Mouse (Mus musculus) forebrain, embryonic 16.5 days (tissue): ENCODE results near the gene 0610037L13Rik. TPM values are rescaled to one million over a fixed set of nuclear protein-coding genes. Genes with fewer than 3 reads are reported as not detected.

Source experiments
- ATAC-seq: fragments of 200-750 bp; cut with Nextera tagmentation; 2 replicates; pipeline ENCODE4 v1.8.0; 2017; ENCODE audit warnings: mild to moderate bottlenecking, moderate library complexity
- H3K27ac ChIP-seq: fragments of 300-500 bp; sonication (generic); 2 replicates; pipeline ENCODE4 v1.5.1; 2014; ENCODE audit warnings: low read length, control low read depth
- H3K27me3 ChIP-seq: fragments of 300-500 bp; sonication (generic); replicated peaks from 2 replicates; pipeline ENCODE4 v1.6.1; 2014; ENCODE audit warnings: low read length; ENCODE audit not compliant: control insufficient read depth, insufficient read depth
- H3K36me3 ChIP-seq: fragments of 300-500 bp; sonication (generic); 2 replicates; pipeline ENCODE4 v1.6.1; 2014; ENCODE audit not compliant: control insufficient read depth, insufficient read depth
- H3K4me1 ChIP-seq: fragments of 300-500 bp; sonication (generic); replicated peaks from 2 replicates; pipeline ENCODE4 v1.6.1; 2014; ENCODE audit warnings: low read length; ENCODE audit not compliant: control insufficient read depth, insufficient read depth
- H3K4me2 ChIP-seq: fragments of 300-500 bp; sonication (generic); 2 replicates; pipeline ENCODE4 v1.6.1; 2014; ENCODE audit warnings: mild to moderate bottlenecking, low read length, control low read depth
- H3K4me3 ChIP-seq: fragments of 300-500 bp; sonication (generic); replicated peaks from 2 replicates; pipeline ENCODE4 v1.5.1; 2014; ENCODE audit warnings: mild to moderate bottlenecking, low read length, control low read depth
- H3K9ac ChIP-seq: fragments of 300-500 bp; sonication (generic); replicated peaks from 2 replicates; pipeline ENCODE4 v1.6.1; 2014; ENCODE audit warnings: low read depth, low read length, control low read depth
- H3K9me3 ChIP-seq: fragments of 300-500 bp; sonication (generic); 2 replicates; pipeline ENCODE4 v1.6.1; 2016; ENCODE audit warnings: low read length; ENCODE audit not compliant: control insufficient read depth
- WGBS: fragments of 180-500 bp; shearing (Covaris S2); extraction: QIAGEN DNeasy Blood & Tissue Kit; methylation state at CpG from one replicate; pipeline ENCODE4 v1.1.7; 2014; 5-methylcytosine and 5-hydroxymethylcytosine counted together
- polyA plus RNA-seq: library from polyadenylated mRNA; unstranded; fragments of >200 nt; fragmentation: Nextera tagmentation; extraction: Ambion mirVana; gene quantifications from 2 replicates; pipeline ENCODE4 v1.2.1, GENCODE M21; 2015

Gene 0610037L13Rik
- polyA plus RNA-seq, 1 experiment from 2014 or later: 99.3 TPM

DNA sequence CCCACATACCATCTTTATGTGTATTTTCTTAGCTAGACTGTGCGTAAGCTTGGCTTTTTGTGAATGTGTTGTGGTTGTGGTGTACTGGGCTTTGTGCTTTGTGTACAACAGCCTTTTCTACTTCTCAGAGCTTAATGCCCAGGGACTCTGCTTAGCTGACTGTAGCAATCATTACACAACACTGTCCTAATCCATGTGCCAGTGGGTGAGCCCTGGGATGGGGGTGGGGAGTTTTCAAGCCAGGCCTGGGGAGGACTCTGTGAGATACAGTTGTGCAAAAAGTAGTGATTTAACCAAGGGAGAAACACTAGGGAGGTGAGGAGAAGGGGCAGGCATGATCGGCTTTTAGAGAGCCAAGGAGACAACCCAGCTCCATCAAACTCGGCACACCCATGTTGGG, 10.6 kb downstream of the 0610037L13Rik start:
- Histone ChIP-seq H3K9ac (no peak overlapping the region), H3K36me3 (peaks cover 12% of the 10 kb centered on the region; the same call in 1 of the 2 replicates), H3K27ac (no peak overlapping the region), H3K27me3 (no peaks in the 10 kb centered on the region), H3K9me3 (no peaks in the 10 kb centered on the region), H3K4me3 (no peak overlapping the region), H3K4me1 (no peaks in the 10 kb centered on the region), H3K4me2 (no peak overlapping the region)
- ATAC-seq: no peak
- WGBS: 94% methylated on average over 3 of the region's 3 CpGs

DNA sequence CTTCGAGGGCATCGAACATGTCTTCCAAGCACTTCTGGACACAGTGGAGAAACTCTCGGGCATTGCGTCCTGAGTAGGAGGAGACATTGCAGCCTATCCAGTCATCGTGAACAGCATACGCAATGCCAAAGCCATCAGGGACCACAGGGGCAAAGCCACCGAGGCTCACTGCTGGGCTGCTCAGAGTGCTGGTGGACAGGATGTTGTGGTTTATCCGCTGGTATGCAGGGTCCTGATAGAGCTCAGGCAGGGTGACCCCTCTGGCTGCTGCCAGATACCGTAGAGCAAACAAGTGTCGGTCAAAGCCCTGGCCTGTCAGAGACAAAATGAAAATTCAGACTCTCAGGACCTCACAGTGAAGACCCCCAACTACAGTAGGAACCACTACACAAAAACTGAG, 14.6 kb downstream of the 0610037L13Rik start:
- ATAC-seq: no peak
- Histone ChIP-seq H3K9me3 (no peaks in the 10 kb centered on the region), H3K4me3 (no peak overlapping the region), H3K4me2 (no peak overlapping the region), H3K27me3 (no peaks in the 10 kb centered on the region), H3K27ac (no peak overlapping the region), H3K4me1 (no peaks in the 10 kb centered on the region), H3K9ac (no peak overlapping the region), H3K36me3 (no peaks in the 10 kb centered on the region; the same call in 1 of the 2 replicates)
- WGBS: 97% methylated on average over 10 of the region's 10 CpGs

DNA sequence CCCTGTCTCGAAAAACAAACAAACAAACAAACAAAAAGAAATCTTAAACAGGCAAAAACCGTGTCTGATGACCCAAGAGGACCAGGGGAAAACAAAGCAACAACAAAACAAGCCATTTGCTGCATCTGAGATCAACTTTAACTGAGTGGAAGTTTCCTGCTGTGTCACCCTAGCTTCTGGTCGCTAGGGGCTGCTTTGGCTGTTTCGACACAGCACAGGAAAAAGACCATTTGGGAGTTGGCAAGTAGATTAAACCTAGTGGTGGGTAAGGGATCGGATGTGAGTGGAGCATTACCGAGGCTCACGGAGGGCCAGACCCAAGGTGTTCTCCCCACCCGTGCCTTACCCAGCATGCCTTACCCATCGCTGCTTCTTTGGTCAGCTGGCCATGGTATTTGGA, 16.9 kb downstream of the 0610037L13Rik start:
- no peak overlapping the region for H3K9ac ChIP-seq
- no peaks in the 10 kb centered on the region for H3K4me1 ChIP-seq
- 91% methylated on average over 9 of the region's 9 CpGs for WGBS
- no peak overlapping the region for H3K27ac ChIP-seq
- no peak overlapping the region for H3K4me3 ChIP-seq
- H3K4me2 ChIP-seq: no peak overlapping the region
- H3K36me3 ChIP-seq: no peaks in the 10 kb centered on the region; the same call in 1 of the 2 replicates
- no peak for ATAC-seq
- no peaks in the 10 kb centered on the region for H3K27me3 ChIP-seq
- no peaks in the 10 kb centered on the region for H3K9me3 ChIP-seq

DNA sequence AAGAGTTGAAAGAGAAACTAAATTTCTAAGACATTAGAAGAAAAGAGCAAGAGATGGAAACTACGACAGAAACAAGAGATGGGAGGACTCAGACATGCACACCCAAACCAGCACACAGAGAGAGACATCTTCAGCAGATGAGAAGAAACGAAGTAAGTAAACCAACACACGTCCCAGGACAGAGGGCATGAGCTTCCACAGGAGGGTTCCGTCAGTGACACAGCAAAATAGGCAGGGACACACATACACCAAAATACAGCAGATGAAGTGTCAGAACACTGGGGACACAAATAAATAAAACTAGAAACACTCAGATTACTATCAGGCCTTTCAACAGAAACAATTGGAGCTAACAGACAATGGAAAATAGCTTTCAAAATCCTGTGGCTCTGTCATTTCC, 20.4 kb downstream of the 0610037L13Rik start:
- Histone ChIP-seq H3K4me2 (no peak overlapping the region), H3K4me3 (no peak overlapping the region), H3K27me3 (no peaks in the 10 kb centered on the region), H3K4me1 (no peaks in the 10 kb centered on the region), H3K27ac (no peak overlapping the region), H3K9me3 (no peaks in the 10 kb centered on the region), H3K9ac (no peak overlapping the region), H3K36me3 (no peaks in the 10 kb centered on the region; the same call in 1 of the 2 replicates)
- 88% methylated on average over 4 of the region's 4 CpGs for WGBS
- ATAC-seq: no peak

DNA sequence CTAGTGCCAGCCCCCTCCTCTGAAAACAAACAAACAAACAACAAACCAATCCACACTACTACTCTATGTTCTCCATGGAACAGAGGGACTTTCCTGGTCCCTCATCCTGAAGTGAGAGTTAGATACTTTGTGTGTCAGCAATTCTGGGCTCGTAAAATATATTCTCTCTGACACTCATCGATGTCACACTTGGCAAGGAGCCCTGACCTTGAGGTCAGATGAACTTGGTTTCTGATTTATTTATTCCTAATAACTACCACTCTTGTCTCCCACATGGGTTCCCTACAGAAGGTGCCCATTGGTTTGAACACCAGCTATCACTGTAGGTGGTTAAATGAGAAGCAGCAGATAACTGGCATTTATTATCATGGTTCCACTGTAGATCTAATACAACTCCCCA, 30.7 kb downstream of the 0610037L13Rik start:
- no peaks in the 10 kb centered on the region for H3K36me3 ChIP-seq
- H3K9ac ChIP-seq: no peak overlapping the region
- no peaks in the 10 kb centered on the region for H3K27me3 ChIP-seq
- no peak overlapping the region for H3K4me2 ChIP-seq
- no peak for ATAC-seq
- H3K4me3 ChIP-seq: no peak overlapping the region
- H3K27ac ChIP-seq: no peak overlapping the region
- no peaks in the 10 kb centered on the region for H3K9me3 ChIP-seq
- H3K4me1 ChIP-seq: peaks cover 13% of the 10 kb centered on the region
- WGBS: 85% methylated on average over 2 of the region's 2 CpGs

DNA sequence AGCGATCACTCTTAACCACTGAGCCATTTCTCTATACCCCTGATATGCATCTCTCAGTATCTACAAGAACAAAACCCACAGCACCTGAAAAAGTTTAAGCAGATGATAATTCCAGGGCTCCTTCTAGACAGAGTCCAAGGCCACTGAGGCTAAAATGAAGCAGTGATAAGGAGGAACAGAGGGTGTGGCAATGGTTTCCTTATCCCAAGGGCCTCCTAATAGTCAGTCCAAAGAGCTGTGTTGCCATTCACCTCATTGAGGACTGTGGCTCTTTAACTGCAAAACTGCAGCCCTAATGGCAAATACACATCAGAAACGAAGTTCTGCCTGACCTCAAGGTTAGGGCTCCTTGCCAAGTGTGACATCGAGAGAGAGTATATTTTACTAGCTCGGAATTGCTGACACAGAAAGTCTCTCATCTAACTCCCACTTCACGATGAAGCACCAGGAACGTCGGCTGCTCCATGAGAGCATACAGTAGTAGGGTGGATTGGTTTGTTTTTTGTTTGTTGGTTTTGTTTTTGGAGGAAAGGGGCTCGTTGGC, 31.6 kb downstream of the 0610037L13Rik start:
- H3K36me3 ChIP-seq: no peaks in the 10 kb centered on the region
- H3K4me1 ChIP-seq: peaks cover 13% of the 10 kb centered on the region
- ATAC-seq: no peak
- no peak overlapping the region for H3K27ac ChIP-seq
- H3K9me3 ChIP-seq: no peaks in the 10 kb centered on the region
- WGBS: 83% methylated on average over 8 of the region's 8 CpGs
- H3K4me3 ChIP-seq: no peak overlapping the region
- no peaks in the 10 kb centered on the region for H3K27me3 ChIP-seq
- H3K4me2 ChIP-seq: no peak overlapping the region
- H3K9ac ChIP-seq: no peak overlapping the region

DNA sequence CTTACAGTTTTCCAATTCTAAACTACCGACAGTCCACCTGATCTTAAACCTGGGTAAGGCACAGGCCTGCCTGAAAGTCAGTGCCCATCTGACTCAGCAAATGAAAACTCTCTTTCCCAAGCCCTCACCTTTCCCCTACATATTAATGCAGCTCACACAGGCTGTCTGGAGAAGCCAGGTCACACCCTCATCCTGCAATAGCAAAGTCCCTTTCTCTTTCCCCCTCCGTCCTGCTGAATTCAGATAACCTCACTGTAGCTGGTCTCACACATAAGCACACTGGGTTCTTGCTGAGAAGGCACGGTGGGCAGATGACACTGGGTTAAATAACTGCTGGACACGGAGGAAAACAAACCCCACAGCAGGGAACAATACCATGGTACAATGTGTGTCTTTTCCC, 32.3 kb downstream of the 0610037L13Rik start:
- WGBS: 73% methylated on average over 4 of the region's 4 CpGs
- Histone ChIP-seq H3K4me1 (peaks cover 13% of the 10 kb centered on the region), H3K4me3 (no peak overlapping the region), H3K9me3 (no peaks in the 10 kb centered on the region), H3K27ac (no peak overlapping the region), H3K36me3 (no peaks in the 10 kb centered on the region), H3K4me2 (no peak overlapping the region), H3K9ac (no peak overlapping the region), H3K27me3 (no peaks in the 10 kb centered on the region)
- no peak for ATAC-seq

DNA sequence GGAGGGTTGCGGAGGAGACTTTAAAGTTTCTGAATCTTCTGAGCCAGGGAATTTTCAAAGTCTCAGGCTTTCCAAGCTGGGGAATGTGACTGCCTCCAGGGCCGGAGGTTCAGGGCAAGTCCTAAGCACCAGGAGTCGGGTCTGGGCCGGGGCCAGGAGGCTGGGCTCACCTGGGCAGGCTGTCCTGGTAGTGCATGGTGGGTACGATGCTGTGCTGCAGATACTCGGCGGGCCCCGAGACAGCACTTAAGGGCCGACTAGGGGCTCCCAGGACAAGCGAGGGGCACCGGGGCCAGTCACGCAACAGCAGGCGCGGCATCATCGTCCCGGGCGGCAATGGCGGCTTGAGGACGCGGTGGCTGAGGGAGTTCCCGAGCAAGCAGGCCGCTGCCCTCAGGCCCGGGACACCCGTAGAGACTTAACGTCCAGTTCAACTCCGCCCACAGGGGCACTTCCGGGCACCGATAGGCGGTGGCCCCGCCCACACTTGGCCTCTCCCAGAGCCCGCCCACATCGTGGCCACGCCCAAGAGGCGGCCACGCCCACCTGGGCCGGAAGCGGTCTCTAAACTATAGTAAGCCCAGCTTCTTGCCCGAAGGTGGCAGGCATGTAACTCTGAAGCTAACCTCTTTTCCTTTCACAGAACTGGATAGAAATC, 33.7 kb downstream of the 0610037L13Rik start, which contains the start of gene Cpt2:
Gene Cpt2 (minus strand): TSS at position 466 of the 658 bp plus-strand sequence.
- 1% methylated on average over 38 of the region's 38 CpGs for WGBS
- peak; percentile 94 for ATAC-seq
- H3K27me3 ChIP-seq: no peaks in the 10 kb centered on the region
- peak within 1 kb of the TSS; percentile 80 for H3K9ac ChIP-seq
- peaks cover 13% of the 10 kb centered on the region for H3K4me1 ChIP-seq
- H3K9me3 ChIP-seq: no peaks in the 10 kb centered on the region
- no peaks in the 10 kb centered on the region for H3K36me3 ChIP-seq
- peak within 1 kb of the TSS; percentile 33; the same call in 1 of the 2 replicates for H3K27ac ChIP-seq
- H3K4me2 ChIP-seq: peak within 1 kb of the TSS; percentile 89
- peak within 1 kb of the TSS; percentile 67 for H3K4me3 ChIP-seq

DNA sequence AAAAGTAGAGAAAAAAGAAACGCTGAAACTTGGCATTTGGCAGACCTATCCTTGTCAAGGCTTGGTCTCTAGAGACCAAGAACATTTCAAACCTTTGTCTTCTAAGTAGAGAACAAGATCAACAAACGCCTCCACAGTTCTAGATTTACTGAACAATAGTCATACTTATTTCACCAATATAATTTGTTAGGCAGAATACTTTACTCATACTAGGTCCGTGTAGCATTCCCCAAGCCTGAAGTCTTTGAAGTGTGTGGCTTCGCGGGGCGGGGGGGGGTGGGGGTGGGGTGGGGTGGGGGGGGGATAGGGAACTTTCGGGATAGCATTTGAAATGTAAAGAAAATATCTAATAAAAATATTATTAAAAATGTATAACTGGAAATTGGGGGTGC, 34.2 kb downstream of the 0610037L13Rik start:
- H3K4me3 ChIP-seq: peak overlapping the region; percentile 67
- ATAC-seq: peak; percentile 32
- H3K9me3 ChIP-seq: no peaks in the 10 kb centered on the region
- peak overlapping the region; percentile 89 for H3K4me2 ChIP-seq
- no peaks in the 10 kb centered on the region for H3K27me3 ChIP-seq
- 47% methylated on average over 7 of the region's 7 CpGs for WGBS
- no peaks in the 10 kb centered on the region for H3K36me3 ChIP-seq
- H3K9ac ChIP-seq: peak overlapping the region; percentile 80; the same call in 1 of the 2 replicates
- no peak overlapping the region for H3K27ac ChIP-seq
- H3K4me1 ChIP-seq: peaks cover 13% of the 10 kb centered on the region
